Mouse (Mus musculus) lung, adult 2 months (tissue): ENCODE measurements at regions not wholly inside any gene's neighbourhood (a gene's known extent, or its start where the extent isn't known, plus 50 kb on each side); places are given as distances from the start of the nearest gene placed in this dataset.

Experiments used
- CTCF ChIP-seq: fragments of 200-500 bp; IDR thresholded peaks from 2 replicates; pipeline ENCODE4 v1.5.1; 2011; ENCODE audit warnings: mild to moderate bottlenecking, low read length, control low read depth; ENCODE audit not compliant: insufficient read depth
- POLR2A ChIP-seq: fragments of 200-500 bp; IDR thresholded peaks from 2 replicates; pipeline ENCODE4 v1.6.1; 2011; ENCODE audit warnings: low read depth, mild to moderate bottlenecking, control low read depth, low read length, borderline replicate concordance; ENCODE audit errors: extremely low read depth

GRCm38 (mm10) chr6:16077195-16077810 lies 356.8 kb downstream of the Mdfic start:
- TF ChIP-seq CTCF (no peak), POLR2A (no peak)
